Mouse (Mus musculus): ENCODE measurements around the gene Slc7a15. TPM values are rescaled to one million over a fixed set of nuclear protein-coding genes. Genes with fewer than 3 reads are reported as not detected.
A peak's percentile ranks its signal among the peaks of the same experiment; 100 is the strongest.
"Not testable (repeated sequence)": the region's sequence is repeated elsewhere in the genome, so short reads cannot be mapped to it uniquely, and the experiment has no call there.

Slc7a15 gene
- not detected in 2 replicates for polyA plus RNA-seq (2015; fragmentation: Nextera tagmentation; extraction: Ambion mirVana)

DNA sequence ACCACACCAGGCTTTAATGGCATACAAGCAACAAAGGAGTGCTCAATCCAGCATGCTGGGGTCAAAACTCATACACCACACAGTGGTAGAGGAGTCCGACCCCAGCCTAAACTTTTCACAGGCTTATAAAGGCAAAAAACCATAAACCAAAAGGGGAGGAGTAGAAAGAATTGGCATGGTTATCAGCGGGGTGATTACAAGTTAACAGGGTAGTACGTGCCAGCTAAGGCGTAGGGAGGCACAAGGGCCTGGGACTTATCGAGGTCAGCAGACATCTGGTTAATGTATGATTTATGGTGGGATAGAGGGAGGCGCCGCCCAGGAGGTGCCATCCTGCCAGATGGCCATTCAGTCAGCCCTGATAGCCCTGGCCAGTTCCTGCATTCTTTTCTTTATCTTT, at the start of gene Slc7a15:
Gene Slc7a15, minus strand, starts transcription at position 101 of the 400 bp plus-strand sequence.
- H3K9me3 ChIP-seq (replicated peaks): peaks cover 12% of the 10 kb centered on the region
- H3K27ac ChIP-seq; H3K4me2 ChIP-seq; ATAC-seq (replicated peaks; ENCODE audit: low FRiP score); H3K27me3 ChIP-seq; H3K36me3 ChIP-seq; H3K9ac ChIP-seq; H3K4me3 ChIP-seq (replicated peaks); H3K4me1 ChIP-seq: not testable (repeated sequence)
- 90% methylated on average over 7 of the region's 7 CpGs for WGBS

DNA sequence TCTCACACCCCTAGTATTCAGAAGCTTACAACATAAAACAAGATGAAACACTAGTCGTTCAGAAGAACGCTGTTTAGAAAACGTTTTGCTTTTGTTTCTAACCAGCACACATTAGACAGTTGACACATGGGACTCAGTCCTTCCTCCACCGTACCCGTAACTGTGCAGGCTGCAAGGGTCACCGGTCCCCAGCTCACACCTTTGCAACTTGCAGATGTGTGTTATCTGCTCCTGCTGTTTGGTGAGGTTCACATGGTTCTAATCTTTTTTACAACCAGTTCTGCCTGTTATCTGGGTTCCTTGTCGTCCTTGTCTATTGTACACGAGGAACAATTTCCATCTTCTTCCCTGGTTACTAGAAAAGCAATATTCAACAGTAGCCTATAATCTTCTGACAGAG, 49.3 kb upstream of the Slc7a15 start:
- H3K9me3 ChIP-seq (replicated peaks); ATAC-seq (replicated peaks; ENCODE audit: low FRiP score); H3K36me3 ChIP-seq; H3K27me3 ChIP-seq; H3K4me2 ChIP-seq; H3K4me3 ChIP-seq (replicated peaks); H3K27ac ChIP-seq; H3K9ac ChIP-seq; H3K4me1 ChIP-seq: not testable (repeated sequence)
- 53% methylated on average over 8 of the region's 8 CpGs for WGBS

DNA sequence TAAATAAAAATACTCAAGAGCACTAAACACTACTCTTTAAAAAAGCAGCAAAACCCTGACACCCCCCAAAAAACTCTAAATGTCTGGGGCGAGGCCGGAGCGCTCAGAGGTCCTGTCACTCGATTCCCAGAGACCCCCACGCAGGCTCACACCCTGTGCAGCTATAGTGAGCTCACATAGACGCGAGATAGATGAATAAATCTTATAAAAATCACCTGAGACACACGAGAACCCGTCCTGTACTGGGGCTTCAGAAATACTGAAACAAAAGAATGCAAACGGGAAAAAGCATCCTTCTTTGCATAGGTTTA, 42.5 kb upstream of the Slc7a15 start:
- 0 out of 2 replicates have a peak, but pooled peaks cover 5% of the 10 kb centered on the region for H3K4me1 ChIP-seq
- WGBS: 3% methylated on average over 10 of the region's 10 CpGs
- H3K4me3 ChIP-seq (replicated peaks): peak overlapping the region; percentile 93
- H3K27ac ChIP-seq: no peak overlapping the region
- H3K36me3 ChIP-seq: no peaks in the 10 kb centered on the region
- peak overlapping the region; percentile 69 for H3K4me2 ChIP-seq
- H3K9ac ChIP-seq: peak overlapping the region; percentile 96
- H3K9me3 ChIP-seq (replicated peaks): no peaks in the 10 kb centered on the region
- H3K27me3 ChIP-seq: no peaks in the 10 kb centered on the region
- ATAC-seq (replicated peaks; ENCODE audit: low FRiP score): peak; percentile 33; the same call in 1 of the 2 replicates

DNA sequence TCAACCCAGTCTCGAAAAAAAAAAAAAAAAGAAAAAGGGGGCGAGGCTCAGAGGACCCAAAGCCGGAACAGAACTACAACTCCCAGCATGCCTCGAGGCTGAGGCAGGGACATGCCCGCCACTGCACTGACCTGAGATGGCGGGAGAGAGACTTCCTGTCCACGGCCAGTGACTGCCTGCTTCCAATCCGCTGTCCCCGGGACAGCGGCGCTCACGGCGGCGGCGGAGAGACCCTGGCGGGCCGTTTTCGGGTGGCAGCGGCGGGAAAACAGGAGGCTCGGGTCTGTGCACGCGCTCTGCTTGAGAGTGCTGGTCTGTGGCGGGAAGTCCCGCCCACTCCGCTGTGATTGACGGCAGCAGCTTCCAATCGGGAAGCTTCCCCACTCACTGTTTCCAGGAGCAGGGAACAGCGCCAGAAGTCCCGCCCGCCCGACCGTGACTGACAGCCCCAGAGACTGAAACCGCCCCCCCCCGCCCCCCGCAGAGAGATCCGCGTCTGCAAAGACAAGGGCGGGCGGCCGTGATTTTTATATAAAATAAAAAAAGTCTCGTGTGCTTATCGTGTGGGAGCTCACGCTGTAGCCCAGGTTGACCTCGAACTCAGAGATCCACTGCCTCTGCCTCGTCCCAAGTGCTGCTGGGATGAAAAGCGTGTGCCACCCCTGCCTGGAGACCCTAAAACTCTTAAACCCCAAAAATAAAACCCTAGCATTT, 42.0 kb upstream of the Slc7a15 start:
- H3K9me3 ChIP-seq (replicated peaks): no peaks in the 10 kb centered on the region
- peak; percentile 98 for ATAC-seq (replicated peaks; ENCODE audit: low FRiP score)
- H3K4me3 ChIP-seq (replicated peaks): peak overlapping the region; percentile 93
- peak overlapping the region; percentile 96 for H3K9ac ChIP-seq
- no peaks in the 10 kb centered on the region for H3K36me3 ChIP-seq
- peak overlapping the region; percentile 69 for H3K4me2 ChIP-seq
- H3K27ac ChIP-seq: peak overlapping the region; percentile 99
- no peaks in the 10 kb centered on the region for H3K27me3 ChIP-seq
- H3K4me1 ChIP-seq: 0 out of 2 replicates have a peak, but pooled peaks cover 5% of the 10 kb centered on the region
- WGBS: under 1% methylated on average over 47 of the region's 47 CpGs

DNA sequence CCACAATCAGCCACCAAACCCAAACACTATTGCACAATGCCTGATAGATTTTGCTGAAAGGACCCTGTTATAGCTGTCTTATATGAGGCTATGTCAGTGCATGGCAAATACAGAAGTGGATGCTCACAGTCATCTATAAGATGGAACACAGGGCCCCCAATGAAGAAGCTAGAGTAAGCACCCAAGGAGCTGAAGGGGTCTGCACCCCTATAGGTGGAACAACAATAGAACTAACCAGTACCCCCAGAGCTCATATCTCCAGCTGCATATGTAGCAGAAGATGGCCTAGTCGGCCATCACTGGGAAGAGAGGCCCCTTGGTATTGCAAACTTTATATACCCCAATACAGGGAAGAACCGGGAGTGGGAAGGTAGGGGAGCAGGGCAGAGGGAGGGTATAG, 41.3 kb upstream of the Slc7a15 start:
- H3K4me1 ChIP-seq; H3K36me3 ChIP-seq; ATAC-seq (replicated peaks; ENCODE audit: low FRiP score); H3K27me3 ChIP-seq; H3K27ac ChIP-seq; H3K9me3 ChIP-seq (replicated peaks): not testable (repeated sequence)
- H3K4me2 ChIP-seq: peak overlapping the region; percentile 69
- peak overlapping the region; percentile 93 for H3K4me3 ChIP-seq (replicated peaks)
- WGBS: 5% methylated on average over 2 of the region's 2 CpGs
- H3K9ac ChIP-seq: peak overlapping the region; percentile 33; the same call in 1 of the 2 replicates

DNA sequence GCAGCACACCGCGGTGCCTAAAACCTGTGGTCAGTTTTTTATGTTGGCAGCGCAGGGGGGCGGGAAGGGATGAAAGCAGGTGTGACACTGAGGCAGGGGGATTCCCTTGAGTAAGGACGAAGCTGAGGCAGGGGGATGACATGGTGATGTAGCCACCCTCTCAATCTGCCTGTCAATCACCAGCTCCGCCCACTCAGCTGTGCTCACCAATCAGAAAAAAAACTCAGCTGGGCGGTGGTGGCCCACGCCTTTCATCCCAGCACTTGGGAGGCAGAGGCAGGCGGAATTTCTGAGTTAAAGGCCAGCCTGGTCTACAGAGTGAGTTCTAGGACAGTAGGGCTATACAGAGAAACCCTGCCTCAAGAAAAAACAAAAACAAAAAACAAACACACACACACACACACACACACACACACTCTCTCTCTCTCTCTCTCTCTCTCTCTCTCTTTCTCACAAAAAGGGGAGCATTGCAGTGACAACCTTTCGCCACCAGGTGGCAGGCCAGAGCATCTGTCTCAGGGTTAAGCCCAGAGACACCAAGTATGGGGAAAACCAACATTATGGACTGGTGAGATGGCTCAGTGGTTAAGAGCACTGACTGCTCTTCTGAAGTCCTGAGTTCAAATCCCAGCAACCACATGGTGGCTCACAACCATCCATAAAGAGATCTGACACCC, 39.7 kb upstream of the Slc7a15 start:
- H3K27ac ChIP-seq; H3K4me2 ChIP-seq; H3K27me3 ChIP-seq; H3K36me3 ChIP-seq; ATAC-seq (replicated peaks; ENCODE audit: low FRiP score); H3K9me3 ChIP-seq (replicated peaks); H3K4me3 ChIP-seq (replicated peaks); H3K4me1 ChIP-seq; H3K9ac ChIP-seq: not testable (repeated sequence)
- WGBS: 74% methylated on average over 10 of the region's 10 CpGs

DNA sequence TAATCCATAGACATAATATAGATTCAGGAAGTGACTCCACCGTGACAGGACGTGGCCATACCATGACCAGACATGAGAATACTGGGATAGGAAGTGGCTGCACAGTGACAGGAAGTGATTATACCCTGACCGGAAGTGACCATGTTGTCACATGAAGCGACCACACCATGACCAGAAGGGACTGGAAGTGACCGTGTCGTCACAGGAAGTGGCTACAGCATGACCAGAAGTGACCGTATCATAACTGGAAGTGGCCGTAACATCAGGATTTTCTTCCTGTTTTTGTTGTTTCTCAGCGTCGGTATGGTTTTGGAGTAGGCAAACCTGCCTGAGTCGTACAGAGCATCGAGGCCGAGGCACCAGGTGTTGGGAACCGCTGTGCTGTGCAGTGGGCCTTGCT, 38.1 kb upstream of the Slc7a15 start:
- 91% methylated on average over 14 of the region's 14 CpGs for WGBS
- Histone ChIP-seq H3K4me2 (no peak overlapping the region), H3K4me3 (replicated peaks) (no peak overlapping the region), H3K36me3 (no peaks in the 10 kb centered on the region), H3K4me1 (0 out of 2 replicates have a peak, but pooled peaks cover 5% of the 10 kb centered on the region), H3K27me3 (no peaks in the 10 kb centered on the region), H3K27ac (no peak overlapping the region), H3K9ac (no peak overlapping the region), H3K9me3 (replicated peaks) (no peaks in the 10 kb centered on the region)
- ATAC-seq (replicated peaks; ENCODE audit: low FRiP score): no peak

DNA sequence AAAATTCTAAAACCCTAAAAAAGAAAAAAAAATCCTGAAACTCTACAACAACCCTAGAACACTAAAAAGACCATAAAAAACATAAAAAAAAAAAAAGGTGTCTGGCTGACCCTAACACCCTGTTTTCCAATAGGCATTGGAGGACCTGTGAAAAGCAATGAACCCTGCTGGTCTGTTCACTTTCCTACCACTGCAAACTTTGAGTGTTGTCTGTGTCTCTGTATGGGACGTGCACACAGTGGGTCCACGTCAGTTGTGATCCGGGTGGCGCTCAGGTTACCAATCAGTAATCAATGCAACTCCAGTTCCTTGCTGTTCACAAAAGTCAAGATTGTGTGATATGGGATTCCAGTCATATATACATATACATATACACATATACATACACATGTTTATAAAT, 36.7 kb upstream of the Slc7a15 start:
- Histone ChIP-seq H3K9me3 (replicated peaks) (no peaks in the 10 kb centered on the region), H3K4me3 (replicated peaks) (no peak overlapping the region), H3K36me3 (no peaks in the 10 kb centered on the region), H3K4me2 (no peak overlapping the region), H3K4me1 (0 out of 2 replicates have a peak, but pooled peaks cover 5% of the 10 kb centered on the region), H3K27me3 (no peaks in the 10 kb centered on the region), H3K27ac (no peak overlapping the region), H3K9ac (no peak overlapping the region)
- WGBS: 98% methylated on average over 4 of the region's 4 CpGs
- ATAC-seq (replicated peaks; ENCODE audit: low FRiP score): no peak

DNA sequence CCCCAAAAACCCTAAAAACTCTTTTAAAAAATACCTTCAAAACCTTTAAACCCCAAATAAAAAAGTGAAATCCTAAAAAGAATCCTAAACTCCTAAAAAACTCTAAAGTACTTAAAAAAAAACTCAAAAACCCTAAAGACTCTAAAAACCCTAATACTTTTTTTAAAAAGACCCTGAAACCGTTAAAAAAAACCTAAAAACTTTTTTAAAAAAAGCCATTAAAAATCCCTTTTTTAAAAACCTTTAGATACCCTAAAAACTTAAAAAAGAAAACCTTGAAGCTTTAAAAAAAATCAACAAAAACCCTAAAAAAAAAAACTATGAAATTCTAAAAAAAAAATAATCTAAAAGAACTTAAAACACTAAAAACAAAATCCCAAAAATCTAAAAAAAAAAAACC, 35.4 kb upstream of the Slc7a15 start:
- no peak for ATAC-seq (replicated peaks; ENCODE audit: low FRiP score)

DNA sequence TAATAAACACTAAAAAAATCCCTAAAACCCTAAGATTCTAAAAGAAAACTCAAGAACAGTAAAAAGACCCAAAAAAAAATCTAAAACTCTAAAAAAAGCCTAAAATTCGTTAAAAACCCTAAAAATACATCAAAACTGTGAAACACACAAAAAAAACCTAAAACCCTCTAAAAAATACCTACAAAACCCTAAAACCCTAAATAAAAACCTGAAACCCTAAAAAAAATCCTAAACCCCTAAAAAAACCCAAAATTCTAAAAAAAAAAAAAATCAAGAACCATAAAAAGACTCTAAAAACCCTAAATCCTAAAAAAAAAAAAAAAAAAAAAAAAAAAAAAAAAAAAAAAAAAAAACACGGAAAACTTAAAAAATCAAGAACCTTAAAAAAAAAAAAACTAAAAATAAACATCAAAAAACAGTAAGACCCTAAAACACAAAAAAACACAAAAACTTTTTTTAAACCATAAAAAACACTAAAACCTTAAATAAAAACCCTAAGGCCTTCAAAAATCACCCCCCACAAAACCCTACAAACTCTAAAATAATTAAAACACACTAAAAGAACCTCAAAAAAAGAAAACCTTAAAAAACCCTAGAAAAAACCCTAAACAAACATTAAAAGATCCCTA, 34.0 kb upstream of the Slc7a15 start:
- no peak overlapping the region for H3K4me3 ChIP-seq (replicated peaks)
- H3K4me1 ChIP-seq: no peaks in the 10 kb centered on the region
- H3K9me3 ChIP-seq (replicated peaks): no peaks in the 10 kb centered on the region
- H3K36me3 ChIP-seq: no peaks in the 10 kb centered on the region
- H3K9ac ChIP-seq: no peak overlapping the region
- no peak overlapping the region for H3K27ac ChIP-seq
- no peak overlapping the region for H3K4me2 ChIP-seq
- no peaks in the 10 kb centered on the region for H3K27me3 ChIP-seq
- no peak for ATAC-seq (replicated peaks; ENCODE audit: low FRiP score)
- WGBS: 83% methylated on average over 2 of the region's 2 CpGs

More for the DNA sequence above, 35.4 kb upstream of the Slc7a15 start:
- Histone ChIP-seq H3K36me3 (no peaks in the 10 kb centered on the region), H3K4me2 (no peak overlapping the region), H3K27me3 (no peaks in the 10 kb centered on the region), H3K4me3 (replicated peaks) (no peak overlapping the region), H3K9me3 (replicated peaks) (no peaks in the 10 kb centered on the region), H3K9ac (no peak overlapping the region), H3K4me1 (no peaks in the 10 kb centered on the region), H3K27ac (no peak overlapping the region)
- 97% methylated on average over 1 of the region's 1 CpGs for WGBS

DNA sequence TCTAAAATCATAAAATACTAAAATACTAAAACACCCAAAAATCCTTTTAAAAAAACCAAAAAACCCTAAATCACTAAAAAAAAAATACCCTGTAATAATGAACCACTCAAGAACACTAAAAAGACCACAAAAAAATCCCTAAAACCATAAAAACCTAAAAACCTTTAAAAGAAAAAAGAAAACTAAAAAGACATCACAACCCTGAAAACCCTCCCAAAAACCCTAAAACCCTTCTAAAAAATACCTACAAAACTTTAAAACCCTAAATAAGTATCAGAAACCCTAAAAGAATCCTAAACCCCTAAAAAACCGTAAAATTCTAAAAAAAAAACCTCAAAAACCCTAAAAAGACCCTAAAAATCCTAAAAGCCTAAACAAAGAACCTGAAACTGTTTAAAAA, 32.8 kb upstream of the Slc7a15 start:
- H3K9ac ChIP-seq: no peak overlapping the region
- H3K9me3 ChIP-seq (replicated peaks): no peaks in the 10 kb centered on the region
- no peak overlapping the region for H3K27ac ChIP-seq
- WGBS: 91% methylated on average over 1 of the region's 1 CpGs
- no peak for ATAC-seq (replicated peaks; ENCODE audit: low FRiP score)
- H3K36me3 ChIP-seq: no peaks in the 10 kb centered on the region
- no peak overlapping the region for H3K4me3 ChIP-seq (replicated peaks)
- H3K27me3 ChIP-seq: no peaks in the 10 kb centered on the region
- no peak overlapping the region for H3K4me2 ChIP-seq
- H3K4me1 ChIP-seq: no peaks in the 10 kb centered on the region

DNA sequence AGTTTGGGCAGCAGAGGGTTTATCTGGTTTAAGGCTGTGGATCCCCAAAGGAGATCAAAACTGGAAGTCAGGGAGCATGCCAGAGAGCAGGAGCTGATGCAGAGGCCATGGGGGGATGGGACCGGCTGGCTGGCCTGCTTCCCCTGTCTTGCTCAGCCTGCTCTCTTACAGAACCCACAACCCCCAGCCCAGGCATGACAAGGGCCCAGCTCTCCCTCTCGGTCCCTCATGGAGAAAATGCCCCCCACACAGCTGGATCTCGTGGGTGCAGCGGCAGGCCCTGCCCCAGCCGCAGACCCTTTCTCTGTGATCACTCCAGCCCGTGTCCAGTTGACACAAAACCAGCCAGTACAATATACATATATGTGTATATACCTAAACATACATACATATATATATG, 30.7 kb upstream of the Slc7a15 start:
- H3K9ac ChIP-seq: no peak overlapping the region
- H3K9me3 ChIP-seq (replicated peaks): no peaks in the 10 kb centered on the region
- H3K36me3 ChIP-seq: no peaks in the 10 kb centered on the region
- no peak overlapping the region for H3K27ac ChIP-seq
- no peak overlapping the region for H3K4me3 ChIP-seq (replicated peaks)
- no peaks in the 10 kb centered on the region for H3K4me1 ChIP-seq
- no peak overlapping the region for H3K4me2 ChIP-seq
- H3K27me3 ChIP-seq: no peaks in the 10 kb centered on the region
- no peak for ATAC-seq (replicated peaks; ENCODE audit: low FRiP score)
- WGBS: 98% methylated on average over 6 of the region's 6 CpGs
